Mouse (Mus musculus) embryonic facial prominence, embryonic 13.5 days (tissue): ENCODE measurements at regions not wholly inside any gene's neighbourhood (a gene's known extent, or its start where the extent isn't known, plus 50 kb on each side); places are given as distances from the start of the nearest gene placed in this dataset.

Source experiments
- ATAC-seq: fragments of 200-750 bp; cut with Nextera tagmentation; 2 replicates; pipeline ENCODE4 v1.8.0; 2017; ENCODE audit warnings: low read depth; ENCODE audit not compliant: insufficient number of reproducible peaks, insufficient read depth, low FRiP score, low TSS enrichment
- H3K27ac ChIP-seq: fragments of 300-500 bp; sonication (generic); 2 replicates; pipeline ENCODE4 v1.5.1; 2015; ENCODE audit warnings: moderate library complexity, mild to moderate bottlenecking, inconsistent platforms
- H3K27me3 ChIP-seq: fragments of 300-500 bp; sonication (generic); 2 replicates; pipeline ENCODE4 v1.6.1; 2015; ENCODE audit warnings: mild to moderate bottlenecking, inconsistent platforms
- H3K36me3 ChIP-seq: fragments of 300-500 bp; sonication (generic); 2 replicates; pipeline ENCODE4 v1.6.1; 2015; ENCODE audit warnings: mild to moderate bottlenecking, inconsistent platforms
- H3K4me1 ChIP-seq: fragments of 300-500 bp; sonication (generic); 2 replicates; pipeline ENCODE4 v1.6.1; 2015; ENCODE audit warnings: inconsistent platforms
- H3K4me2 ChIP-seq: fragments of 300-500 bp; sonication (generic); 2 replicates; pipeline ENCODE4 v1.6.1; 2015; ENCODE audit warnings: moderate library complexity, mild to moderate bottlenecking, inconsistent platforms
- H3K4me3 ChIP-seq: fragments of 300-500 bp; sonication (generic); 2 replicates; pipeline ENCODE4 v1.5.1; 2015; ENCODE audit warnings: mild to moderate bottlenecking, inconsistent platforms
- H3K9ac ChIP-seq: fragments of 300-500 bp; sonication (generic); 2 replicates; pipeline ENCODE4 v1.6.1; 2015; ENCODE audit warnings: mild to moderate bottlenecking, inconsistent platforms
- H3K9me3 ChIP-seq: fragments of 300-500 bp; sonication (generic); 2 replicates; pipeline ENCODE4 v1.6.1; 2016; ENCODE audit warnings: inconsistent platforms
- WGBS: fragments of 180-500 bp; shearing (Covaris S2); methylation state at CpG from one replicate; pipeline ENCODE4 v1.1.7; 2015; ENCODE audit warnings: mixed read lengths; 5-methylcytosine and 5-hydroxymethylcytosine counted together

GRCm38 (mm10) chr12:45659612-45660011 is 585.1 kb upstream of the Stxbp6 start:
- Histone ChIP-seq H3K4me2 (no peak overlapping the region), H3K9me3 (no peaks in the 10 kb centered on the region), H3K27me3 (no peaks in the 10 kb centered on the region), H3K4me1 (no peaks in the 10 kb centered on the region), H3K4me3 (no peak overlapping the region), H3K9ac (no peak overlapping the region), H3K27ac (no peak overlapping the region), H3K36me3 (no peaks in the 10 kb centered on the region)
- ATAC-seq: no peak

GRCm38 (mm10) chr12:45656574-45656973 is 582.1 kb upstream of the Stxbp6 start:
- H3K4me3 ChIP-seq: no peak overlapping the region
- no peaks in the 10 kb centered on the region for H3K9me3 ChIP-seq
- WGBS: 76% methylated on average over 2 of the region's 2 CpGs
- no peak overlapping the region for H3K9ac ChIP-seq
- H3K4me2 ChIP-seq: no peak overlapping the region
- no peaks in the 10 kb centered on the region for H3K4me1 ChIP-seq
- no peak overlapping the region for H3K27ac ChIP-seq
- H3K36me3 ChIP-seq: no peaks in the 10 kb centered on the region
- ATAC-seq: no peak
- H3K27me3 ChIP-seq: no peaks in the 10 kb centered on the region

GRCm38 (mm10) chr12:45648654-45649053 is 574.1 kb upstream of the Stxbp6 start:
- Histone ChIP-seq H3K4me1 (no peaks in the 10 kb centered on the region), H3K27ac (no peak overlapping the region), H3K27me3 (no peaks in the 10 kb centered on the region), H3K9me3 (no peaks in the 10 kb centered on the region), H3K36me3 (no peaks in the 10 kb centered on the region), H3K9ac (no peak overlapping the region), H3K4me3 (no peak overlapping the region), H3K4me2 (no peak overlapping the region)
- WGBS: 92% methylated on average over 4 of the region's 4 CpGs
- ATAC-seq: no peak

- Histone ChIP-seq H3K27me3 (no peaks in the 10 kb centered on the region), H3K4me1 (no peaks in the 10 kb centered on the region), H3K4me3 (no peak overlapping the region), H3K4me2 (no peak overlapping the region), H3K36me3 (no peaks in the 10 kb centered on the region), H3K27ac (no peak overlapping the region), H3K9ac (no peak overlapping the region), H3K9me3 (no peaks in the 10 kb centered on the region)
- 82% methylated on average over 2 of the region's 2 CpGs for WGBS
- no peak for ATAC-seq
Observed at GRCm38 (mm10) chr12:45644180-45644579, 569.7 kb upstream of the Stxbp6 start.

GRCm38 (mm10) chr12:45622830-45623229 is 548.3 kb upstream of the Stxbp6 start:
- Histone ChIP-seq H3K4me2 (no peak overlapping the region), H3K9ac (no peak overlapping the region), H3K27me3 (no peaks in the 10 kb centered on the region), H3K4me1 (no peaks in the 10 kb centered on the region), H3K9me3 (no peaks in the 10 kb centered on the region), H3K27ac (no peak overlapping the region), H3K36me3 (no peaks in the 10 kb centered on the region), H3K4me3 (no peak overlapping the region)
- WGBS: 95% methylated on average over 1 of the region's 1 CpGs
- no peak for ATAC-seq

- Histone ChIP-seq H3K4me2 (no peak overlapping the region), H3K36me3 (no peaks in the 10 kb centered on the region), H3K4me3 (no peak overlapping the region), H3K4me1 (no peaks in the 10 kb centered on the region), H3K27me3 (no peaks in the 10 kb centered on the region), H3K27ac (no peak overlapping the region), H3K9ac (no peak overlapping the region), H3K9me3 (no peaks in the 10 kb centered on the region)
- ATAC-seq: no peak
Observed at GRCm38 (mm10) chr12:45620056-45620455, 545.5 kb upstream of the Stxbp6 start.

GRCm38 (mm10) chr12:45614509-45615150 is 540.1 kb upstream of the Stxbp6 start:
- no peaks in the 10 kb centered on the region for H3K4me1 ChIP-seq
- ATAC-seq: no peak
- H3K4me2 ChIP-seq: no peak overlapping the region
- H3K27me3 ChIP-seq: no peaks in the 10 kb centered on the region
- H3K9ac ChIP-seq: no peak overlapping the region
- H3K36me3 ChIP-seq: no peaks in the 10 kb centered on the region
- no peak overlapping the region for H3K27ac ChIP-seq
- H3K9me3 ChIP-seq: no peaks in the 10 kb centered on the region
- H3K4me3 ChIP-seq: no peak overlapping the region
- 23% methylated on average over 1 of the region's 1 CpGs for WGBS

- H3K4me1 ChIP-seq: no peaks in the 10 kb centered on the region
- no peak for ATAC-seq
Observed at GRCm38 (mm10) chr12:45614074-45614473, 539.6 kb upstream of the Stxbp6 start.

GRCm38 (mm10) chr12:45599443-45599842 is 524.9 kb upstream of the Stxbp6 start:
- WGBS: 75% methylated on average over 3 of the region's 3 CpGs
- no peaks in the 10 kb centered on the region for H3K36me3 ChIP-seq
- no peak for ATAC-seq
- H3K27me3 ChIP-seq: no peaks in the 10 kb centered on the region
- no peaks in the 10 kb centered on the region for H3K9me3 ChIP-seq
- no peak overlapping the region for H3K27ac ChIP-seq
- H3K4me1 ChIP-seq: no peaks in the 10 kb centered on the region
- no peak overlapping the region for H3K9ac ChIP-seq
- no peak overlapping the region for H3K4me2 ChIP-seq
- H3K4me3 ChIP-seq: no peak overlapping the region

More at GRCm38 (mm10) chr12:45614074-45614473, 539.6 kb upstream of the Stxbp6 start:
- no peak overlapping the region for H3K9ac ChIP-seq
- H3K27ac ChIP-seq: no peak overlapping the region
- no peaks in the 10 kb centered on the region for H3K9me3 ChIP-seq
- no peak overlapping the region for H3K4me3 ChIP-seq
- H3K27me3 ChIP-seq: no peaks in the 10 kb centered on the region
- no peaks in the 10 kb centered on the region for H3K36me3 ChIP-seq
- no peak overlapping the region for H3K4me2 ChIP-seq

GRCm38 (mm10) chr12:45597904-45598570 is 523.5 kb upstream of the Stxbp6 start:
- no peaks in the 10 kb centered on the region for H3K9me3 ChIP-seq
- no peaks in the 10 kb centered on the region for H3K36me3 ChIP-seq
- no peaks in the 10 kb centered on the region for H3K27me3 ChIP-seq
- H3K27ac ChIP-seq: no peak overlapping the region
- no peak overlapping the region for H3K9ac ChIP-seq
- WGBS: 45% methylated on average over 4 of the region's 4 CpGs
- H3K4me1 ChIP-seq: no peaks in the 10 kb centered on the region
- H3K4me3 ChIP-seq: no peak overlapping the region
- H3K4me2 ChIP-seq: no peak overlapping the region
- ATAC-seq: no peak

- no peak overlapping the region for H3K4me2 ChIP-seq
- no peak overlapping the region for H3K9ac ChIP-seq
- no peak overlapping the region for H3K4me3 ChIP-seq
- no peak overlapping the region for H3K27ac ChIP-seq
- H3K27me3 ChIP-seq: no peaks in the 10 kb centered on the region
- no peaks in the 10 kb centered on the region for H3K36me3 ChIP-seq
- ATAC-seq: no peak
- 81% methylated on average over 3 of the region's 3 CpGs for WGBS
- no peaks in the 10 kb centered on the region for H3K4me1 ChIP-seq
- no peaks in the 10 kb centered on the region for H3K9me3 ChIP-seq
Observed at GRCm38 (mm10) chr12:45594689-45595088, 520.2 kb upstream of the Stxbp6 start.

- H3K4me2 ChIP-seq: no peak overlapping the region
- no peak overlapping the region for H3K27ac ChIP-seq
- no peak for ATAC-seq
- WGBS: 94% methylated on average over 2 of the region's 2 CpGs
- H3K4me3 ChIP-seq: no peak overlapping the region
- H3K27me3 ChIP-seq: no peaks in the 10 kb centered on the region
- H3K9ac ChIP-seq: no peak overlapping the region
- no peaks in the 10 kb centered on the region for H3K36me3 ChIP-seq
- no peaks in the 10 kb centered on the region for H3K4me1 ChIP-seq
- no peaks in the 10 kb centered on the region for H3K9me3 ChIP-seq
Observed at GRCm38 (mm10) chr12:45590191-45590590, 515.7 kb upstream of the Stxbp6 start.
